Mouse (Mus musculus): ENCODE data around the gene Foxn1.

- no peak for TF ChIP-seq CTCF (IDR thresholded peaks at IDR 0.05)
- TF ChIP-seq EP300 (IDR thresholded peaks at IDR 0.05): no peak
Measured at GRCm38 (mm10) chr11:78412861-78413260, 26.5 kb upstream of the Foxn1 start.

Data from lung, postnatal 0 days (tissue).